Mouse (Mus musculus): ENCODE measurements at regions not wholly inside any gene's neighbourhood (a gene's known extent, or its start where the extent isn't known, plus 50 kb on each side); places are given as distances from the start of the nearest gene placed in this dataset.
A peak's percentile ranks its signal among the peaks of the same experiment; 100 is the strongest.

DNA sequence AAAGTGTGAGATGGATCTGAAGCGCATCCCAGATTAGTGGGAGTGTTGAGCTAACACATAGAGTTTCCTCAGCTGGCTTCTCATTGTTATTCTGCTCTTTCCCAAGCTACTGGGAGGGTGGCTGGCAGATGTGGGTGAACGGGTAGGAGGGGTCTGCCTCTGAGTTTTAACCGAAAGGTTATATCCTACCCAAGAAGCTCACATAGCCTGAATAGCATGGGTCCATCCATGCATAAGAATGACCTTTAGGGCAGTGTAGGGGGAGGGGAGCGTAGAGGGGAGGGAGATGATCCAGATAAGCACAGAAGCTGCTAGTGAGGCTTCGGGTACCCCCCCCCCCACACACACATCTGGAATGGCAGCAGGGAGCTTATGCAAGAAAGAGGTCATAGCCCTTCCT is 113.2 kb upstream of the Sh3bp4 start:
- Histone ChIP-seq H3K36me3 (ENCODE audit: control insufficient read depth, insufficient read depth) (no peaks in the 10 kb centered on the region), H3K27ac (ENCODE audit: low read length) (no peak overlapping the region), H3K4me1 (replicated peaks; ENCODE audit: control insufficient read depth, insufficient read depth, low read length) (no peaks in the 10 kb centered on the region), H3K9me3 (ENCODE audit: control insufficient read depth, low read length) (no peaks in the 10 kb centered on the region), H3K4me2 (ENCODE audit: low read length) (no peak overlapping the region), H3K4me3 (replicated peaks; ENCODE audit: low read length) (no peak overlapping the region), H3K9ac (replicated peaks; ENCODE audit: low read depth, low read length) (no peak overlapping the region), H3K27me3 (replicated peaks; ENCODE audit: control insufficient read depth, insufficient read depth, low read length) (no peaks in the 10 kb centered on the region)
- WGBS, result 72% methylated on average over 5 of the region's 5 CpGs
- ATAC-seq, result no peak

GRCm38 (mm10) chr1:88959715-88960114 is 110.5 kb upstream of the Sh3bp4 start:
- Histone ChIP-seq H3K9me3 (ENCODE audit: control insufficient read depth, low read length) (no peaks in the 10 kb centered on the region; the same call in 1 of the 2 replicates), H3K4me2 (ENCODE audit: low read length) (no peak overlapping the region), H3K4me1 (replicated peaks; ENCODE audit: control insufficient read depth, insufficient read depth, low read length) (peaks cover 7% of the 10 kb centered on the region; the same call in 1 of the 2 replicates), H3K9ac (replicated peaks; ENCODE audit: low read depth, low read length) (no peak overlapping the region), H3K4me3 (replicated peaks; ENCODE audit: low read length) (no peak overlapping the region), H3K27ac (ENCODE audit: low read length) (no peak overlapping the region), H3K36me3 (ENCODE audit: control insufficient read depth, insufficient read depth) (no peaks in the 10 kb centered on the region), H3K27me3 (replicated peaks; ENCODE audit: control insufficient read depth, insufficient read depth, low read length) (no peaks in the 10 kb centered on the region)
- 73% methylated on average over 4 of the region's 4 CpGs for WGBS
- ATAC-seq, result no peak

DNA sequence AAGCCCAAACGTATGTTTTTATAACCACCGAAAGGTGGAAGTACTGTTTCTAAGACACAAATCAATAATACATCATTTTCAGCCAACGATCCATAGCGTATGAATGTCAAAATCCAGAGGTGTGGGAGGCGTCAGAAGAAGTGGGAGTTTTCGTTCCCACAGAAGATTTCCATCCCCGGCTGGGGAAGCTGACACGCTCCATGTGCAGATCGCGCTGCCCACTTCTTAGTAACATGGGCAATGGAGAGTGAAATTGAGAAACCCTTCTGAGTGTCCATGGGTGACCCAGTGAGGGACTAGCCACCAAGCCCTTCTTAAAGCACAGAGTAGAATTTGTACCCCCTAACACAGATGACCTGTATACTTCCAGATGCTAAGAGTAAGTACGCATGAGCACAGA is 110.1 kb upstream of the Sh3bp4 start:
- no peak for ATAC-seq
- WGBS, result 95% methylated on average over 11 of the region's 11 CpGs
- H3K9ac ChIP-seq (replicated peaks; ENCODE audit: low read depth, low read length), result no peak overlapping the region

DNA sequence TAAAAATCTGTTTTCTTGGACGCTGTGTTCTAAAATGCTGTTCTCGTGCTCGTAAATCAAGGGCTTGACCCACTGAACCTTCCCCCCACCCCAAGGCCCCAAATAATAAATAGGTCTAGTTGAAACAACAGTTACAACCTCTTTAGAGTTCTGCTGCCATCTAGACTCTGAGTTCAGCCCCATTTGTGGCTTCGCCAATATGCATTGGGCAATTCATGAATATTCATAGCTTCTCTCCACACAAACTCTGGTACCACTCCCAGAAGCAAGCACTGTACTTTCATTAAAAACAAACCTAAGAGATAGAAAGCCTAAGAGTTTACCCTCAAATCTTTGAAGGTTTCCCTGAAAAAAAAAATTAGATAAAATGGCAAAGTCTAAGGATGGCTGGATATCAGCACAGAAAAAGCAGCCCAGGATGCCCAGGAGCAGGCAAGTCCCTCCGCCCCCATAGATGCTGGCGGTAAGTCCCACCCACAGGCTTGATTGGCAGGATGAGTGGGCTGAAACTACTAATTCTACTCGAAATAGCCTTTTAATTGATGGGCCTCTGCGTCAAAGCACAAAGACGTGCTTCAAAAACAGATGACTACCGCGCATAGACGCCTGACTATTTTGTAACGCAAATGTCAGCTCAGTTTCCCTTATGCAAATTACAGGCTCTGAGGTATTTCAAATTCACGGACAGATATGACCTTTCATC is 106.0 kb upstream of the Sh3bp4 start:
- H3K4me2 ChIP-seq (ENCODE audit: low read length), result peak overlapping the region; percentile 6; the same call in 1 of the 2 replicates
- H3K27me3 ChIP-seq (replicated peaks; ENCODE audit: control insufficient read depth, insufficient read depth, low read length), result no peaks in the 10 kb centered on the region
- H3K36me3 ChIP-seq (ENCODE audit: control insufficient read depth, insufficient read depth), result no peaks in the 10 kb centered on the region
- no peak overlapping the region for H3K4me3 ChIP-seq (replicated peaks; ENCODE audit: low read length)
- peak; percentile 86 for ATAC-seq
- H3K4me1 ChIP-seq (replicated peaks; ENCODE audit: control insufficient read depth, insufficient read depth, low read length), result peaks cover 7% of the 10 kb centered on the region; the same call in 1 of the 2 replicates
- 53% methylated on average over 14 of the region's 14 CpGs for WGBS
- no peaks in the 10 kb centered on the region; the same call in 1 of the 2 replicates for H3K9me3 ChIP-seq (ENCODE audit: control insufficient read depth, low read length)
- H3K9ac ChIP-seq (replicated peaks; ENCODE audit: low read depth, low read length), result no peak overlapping the region
- no peak overlapping the region for H3K27ac ChIP-seq (ENCODE audit: low read length)

More for the DNA sequence above, 110.1 kb upstream of the Sh3bp4 start:
- Histone ChIP-seq H3K27ac (ENCODE audit: low read length) (no peak overlapping the region), H3K4me2 (ENCODE audit: low read length) (no peak overlapping the region), H3K4me3 (replicated peaks; ENCODE audit: low read length) (no peak overlapping the region), H3K9me3 (ENCODE audit: control insufficient read depth, low read length) (no peaks in the 10 kb centered on the region; the same call in 1 of the 2 replicates), H3K4me1 (replicated peaks; ENCODE audit: control insufficient read depth, insufficient read depth, low read length) (peaks cover 7% of the 10 kb centered on the region; the same call in 1 of the 2 replicates), H3K36me3 (ENCODE audit: control insufficient read depth, insufficient read depth) (no peaks in the 10 kb centered on the region), H3K27me3 (replicated peaks; ENCODE audit: control insufficient read depth, insufficient read depth, low read length) (no peaks in the 10 kb centered on the region)

GRCm38 (mm10) chr1:88966416-88966815 is 103.8 kb upstream of the Sh3bp4 start:
- Histone ChIP-seq H3K4me3 (replicated peaks; ENCODE audit: low read length) (no peak overlapping the region), H3K36me3 (ENCODE audit: control insufficient read depth, insufficient read depth) (no peaks in the 10 kb centered on the region), H3K27ac (ENCODE audit: low read length) (no peak overlapping the region), H3K4me1 (replicated peaks; ENCODE audit: control insufficient read depth, insufficient read depth, low read length) (peaks cover 7% of the 10 kb centered on the region; the same call in 1 of the 2 replicates), H3K9me3 (ENCODE audit: control insufficient read depth, low read length) (no peaks in the 10 kb centered on the region; the same call in 1 of the 2 replicates), H3K9ac (replicated peaks; ENCODE audit: low read depth, low read length) (no peak overlapping the region), H3K4me2 (ENCODE audit: low read length) (no peak overlapping the region), H3K27me3 (replicated peaks; ENCODE audit: control insufficient read depth, insufficient read depth, low read length) (no peaks in the 10 kb centered on the region)
- ATAC-seq, result no peak
- 79% methylated on average over 2 of the region's 2 CpGs for WGBS

- 90% methylated on average over 7 of the region's 7 CpGs for WGBS
- Histone ChIP-seq H3K4me2 (ENCODE audit: low read length) (no peak overlapping the region), H3K9ac (replicated peaks; ENCODE audit: low read depth, low read length) (no peak overlapping the region), H3K36me3 (ENCODE audit: control insufficient read depth, insufficient read depth) (no peaks in the 10 kb centered on the region), H3K4me1 (replicated peaks; ENCODE audit: control insufficient read depth, insufficient read depth, low read length) (peaks cover 7% of the 10 kb centered on the region; the same call in 1 of the 2 replicates), H3K27ac (ENCODE audit: low read length) (no peak overlapping the region), H3K9me3 (ENCODE audit: control insufficient read depth, low read length) (no peaks in the 10 kb centered on the region; the same call in 1 of the 2 replicates), H3K4me3 (replicated peaks; ENCODE audit: low read length) (no peak overlapping the region), H3K27me3 (replicated peaks; ENCODE audit: control insufficient read depth, insufficient read depth, low read length) (no peaks in the 10 kb centered on the region)
- ATAC-seq, result no peak
Observed at GRCm38 (mm10) chr1:88968142-88968541, 102.1 kb upstream of the Sh3bp4 start.

- Histone ChIP-seq H3K9me3 (ENCODE audit: control insufficient read depth, low read length) (no peaks in the 10 kb centered on the region), H3K27ac (ENCODE audit: low read length) (no peak overlapping the region), H3K4me2 (ENCODE audit: low read length) (no peak overlapping the region), H3K9ac (replicated peaks; ENCODE audit: low read depth, low read length) (no peak overlapping the region), H3K4me1 (replicated peaks; ENCODE audit: control insufficient read depth, insufficient read depth, low read length) (peaks cover 5% of the 10 kb centered on the region; the same call in 1 of the 2 replicates), H3K36me3 (ENCODE audit: control insufficient read depth, insufficient read depth) (no peaks in the 10 kb centered on the region), H3K4me3 (replicated peaks; ENCODE audit: low read length) (no peak overlapping the region), H3K27me3 (replicated peaks; ENCODE audit: control insufficient read depth, insufficient read depth, low read length) (no peaks in the 10 kb centered on the region)
- WGBS, result 80% methylated on average over 7 of the region's 7 CpGs
- no peak for ATAC-seq
Observed at GRCm38 (mm10) chr1:88969016-88969415, 101.2 kb upstream of the Sh3bp4 start.

- H3K9ac ChIP-seq (replicated peaks; ENCODE audit: low read depth, low read length), result no peak overlapping the region
- H3K4me2 ChIP-seq (ENCODE audit: low read length), result no peak overlapping the region
- no peak overlapping the region for H3K4me3 ChIP-seq (replicated peaks; ENCODE audit: low read length)
- no peak overlapping the region for H3K27ac ChIP-seq (ENCODE audit: low read length)
- H3K36me3 ChIP-seq (ENCODE audit: control insufficient read depth, insufficient read depth), result no peaks in the 10 kb centered on the region
- 94% methylated on average over 3 of the region's 3 CpGs for WGBS
- no peaks in the 10 kb centered on the region for H3K9me3 ChIP-seq (ENCODE audit: control insufficient read depth, low read length)
- no peaks in the 10 kb centered on the region for H3K27me3 ChIP-seq (replicated peaks; ENCODE audit: control insufficient read depth, insufficient read depth, low read length)
- 0 out of 2 replicates have a peak, but pooled peaks cover under 1% of the 10 kb centered on the region for H3K4me1 ChIP-seq (replicated peaks; ENCODE audit: control insufficient read depth, insufficient read depth, low read length)
- no peak for ATAC-seq
Observed at GRCm38 (mm10) chr1:88969630-88970029, 100.6 kb upstream of the Sh3bp4 start.

- Histone ChIP-seq H3K4me3 (replicated peaks; ENCODE audit: low read length) (no peak overlapping the region), H3K4me1 (replicated peaks; ENCODE audit: control insufficient read depth, insufficient read depth, low read length) (no peaks in the 10 kb centered on the region), H3K36me3 (ENCODE audit: control insufficient read depth, insufficient read depth) (no peaks in the 10 kb centered on the region), H3K4me2 (ENCODE audit: low read length) (no peak overlapping the region), H3K27ac (ENCODE audit: low read length) (no peak overlapping the region), H3K27me3 (replicated peaks; ENCODE audit: control insufficient read depth, insufficient read depth, low read length) (no peaks in the 10 kb centered on the region), H3K9ac (replicated peaks; ENCODE audit: low read depth, low read length) (no peak overlapping the region), H3K9me3 (ENCODE audit: control insufficient read depth, low read length) (no peaks in the 10 kb centered on the region)
- 92% methylated on average over 8 of the region's 8 CpGs for WGBS
- no peak for ATAC-seq
Observed at GRCm38 (mm10) chr1:88976101-88976500, 94.1 kb upstream of the Sh3bp4 start.
